Mouse (Mus musculus) cerebellum, adult 2 months (tissue): ENCODE measurements around the gene Atr.

Experiments used
- CTCF ChIP-seq: fragments of 200-500 bp; IDR thresholded peaks from 2 replicates; pipeline ENCODE4 v1.5.1; 2011; ENCODE audit warnings: low read depth, mild to moderate bottlenecking, control low read depth, low read length, moderate library complexity, borderline replicate concordance; ENCODE audit not compliant: insufficient read depth
- POLR2A ChIP-seq: fragments of 200-500 bp; IDR thresholded peaks from 2 replicates; pipeline ENCODE4 v1.6.1; 2011; ENCODE audit warnings: low read length, control low read depth, borderline replicate concordance; ENCODE audit not compliant: insufficient read depth

DNA sequence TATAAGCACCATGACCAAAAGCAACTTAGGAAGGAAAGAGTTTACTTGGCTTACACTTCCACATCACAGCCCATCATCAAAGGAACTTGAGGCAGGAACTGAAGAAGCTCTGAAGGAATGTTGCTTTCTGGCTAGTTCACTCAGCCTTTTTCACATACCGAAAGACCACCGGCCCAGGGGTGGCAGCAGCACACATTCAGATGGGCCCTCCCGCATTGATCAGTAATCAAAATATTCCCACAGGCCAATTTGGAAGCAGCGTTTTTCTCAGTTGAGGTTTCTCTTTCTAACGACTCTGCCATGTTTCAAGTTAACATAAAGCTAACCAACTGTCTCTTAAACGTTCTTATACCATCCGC, 96.8 kb downstream of the Atr start:
- no peak for TF ChIP-seq POLR2A
- TF ChIP-seq CTCF = no peak
